Mouse (Mus musculus): Measurements from ENCODE around the gene Acot2. TPM values are rescaled to one million over a fixed set of nuclear protein-coding genes. Genes with fewer than 3 reads are reported as not detected.
"Not testable (repeated sequence)": the region's sequence is repeated elsewhere in the genome, so short reads cannot be mapped to it uniquely, and the experiment has no call there.

Gene Acot2
- total RNA-seq, 2 experiments from 2014 or later: 19.2 to 38.5 TPM

DNA sequence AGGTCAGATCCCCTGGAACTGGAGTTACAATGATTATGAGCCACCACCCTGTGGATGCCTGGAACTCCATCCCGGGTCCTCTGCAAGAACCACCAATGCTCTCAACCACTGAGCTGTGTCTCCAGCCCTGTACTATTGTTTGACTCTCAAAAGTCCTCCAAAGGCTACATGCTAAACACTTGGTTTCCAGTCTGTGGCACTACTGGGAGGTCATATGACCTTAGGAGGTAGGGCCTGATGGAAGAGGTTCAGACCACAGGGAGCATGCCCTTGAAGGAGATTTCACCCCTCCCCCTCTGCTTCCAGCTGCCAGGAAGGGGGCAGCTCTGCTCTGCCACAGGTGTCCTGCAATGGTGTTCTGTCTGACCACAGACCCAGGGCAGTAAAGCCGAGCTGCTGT, 45.6 kb downstream of the Acot2 start:
- DNase-seq (ENCODE audit: low spot score in 2 of 2): not testable (repeated sequence)

DNA sequence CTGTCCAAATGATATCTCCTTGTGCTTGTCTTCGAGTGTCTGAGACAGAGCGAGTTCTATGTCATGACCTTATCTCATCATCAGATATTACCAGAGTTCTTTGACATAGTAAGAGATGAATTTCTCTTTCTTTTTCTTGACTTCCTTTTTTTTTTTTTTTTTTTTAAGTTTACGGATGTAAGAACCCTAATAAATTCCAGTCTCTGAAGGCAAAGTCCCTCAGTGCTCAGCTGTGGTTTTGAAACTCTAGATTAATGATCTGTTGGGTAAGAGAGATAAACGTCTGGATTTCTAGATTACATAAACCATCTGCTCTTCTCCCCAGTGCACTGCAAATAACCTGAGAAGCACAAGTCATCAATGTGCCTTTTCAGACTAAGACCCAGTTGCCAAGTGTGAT, 46.4 kb downstream of the Acot2 start:
- DNase-seq (ENCODE audit: low spot score in 2 of 2): no peak

DNA sequence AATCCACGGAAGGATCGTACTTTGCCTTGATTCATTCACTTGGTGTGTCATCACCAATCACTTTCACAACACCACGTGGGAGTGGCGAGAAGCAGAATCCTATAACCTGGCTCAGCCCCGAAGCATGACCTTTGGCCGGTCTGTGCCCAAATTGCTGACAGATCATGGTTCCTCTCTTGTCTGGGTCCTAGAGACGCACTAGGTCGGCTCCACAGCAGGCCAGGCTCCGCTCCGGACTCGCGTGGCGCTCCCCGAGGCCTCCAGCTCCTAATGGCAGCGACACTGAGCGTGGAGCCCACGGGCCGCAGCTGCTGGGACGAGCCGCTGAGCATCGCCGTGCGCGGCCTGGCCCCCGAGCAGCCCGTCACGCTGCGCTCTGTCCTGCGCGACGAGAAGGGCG, 50.6 kb downstream of the Acot2 start, which contains the start of gene Acot4:
TSS of gene Acot4 (plus strand) at position 139 of the 400 bp plus-strand sequence.
- peak; percentile 26 to 31 for DNase-seq (ENCODE audit: low spot score in 2 of 2)

DNA sequence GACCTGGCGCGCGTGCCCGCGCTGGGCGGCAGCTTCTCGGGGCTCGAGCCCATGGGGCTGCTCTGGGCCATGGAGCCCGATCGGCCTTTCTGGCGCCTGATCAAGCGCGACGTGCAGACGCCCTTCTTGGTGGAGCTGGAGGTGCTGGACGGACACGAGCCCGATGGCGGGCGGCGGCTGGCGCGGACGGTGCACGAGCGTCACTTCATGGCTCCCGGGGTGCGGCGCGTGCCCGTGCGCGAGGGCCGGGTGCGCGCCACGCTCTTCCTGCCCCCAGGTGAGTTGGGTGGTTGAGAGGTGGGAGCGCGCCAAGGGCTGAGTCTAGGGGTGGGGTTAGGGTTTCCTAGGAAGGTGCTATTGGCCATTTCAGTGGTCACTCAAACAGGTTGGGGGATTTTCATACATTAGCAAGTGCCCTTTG, 51.0 kb downstream of the Acot2 start, which contains the start of gene Gm49366:
TSS of gene Gm49366 (plus strand) at position 245 of the 421 bp plus-strand sequence.
- peak in 1 of 2 experiments; percentile 17 for DNase-seq (ENCODE audit: low spot score in 2 of 2)

DNA sequence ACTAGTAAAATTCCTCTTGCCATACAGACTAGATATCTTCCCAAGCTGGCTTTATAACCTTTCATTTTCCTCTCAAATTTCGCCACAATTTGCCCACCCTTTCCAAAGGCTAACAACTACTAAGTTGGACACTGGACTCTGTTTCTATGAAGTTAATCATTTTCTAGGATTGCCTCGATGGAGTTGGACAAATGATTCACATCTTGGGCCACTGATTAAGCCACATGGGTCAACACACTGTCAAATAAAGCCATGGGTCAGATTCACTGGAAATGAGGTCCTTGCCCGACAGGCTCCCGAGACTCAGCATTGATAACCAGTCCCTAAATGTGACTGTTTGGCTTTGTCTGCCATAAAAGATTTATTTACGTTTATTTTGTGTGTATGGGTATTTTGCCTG, 54.6 kb downstream of the Acot2 start:
- DNase-seq (ENCODE audit: low spot score in 2 of 2): no peak

Other genes starting within 250 kb of the Acot2 start
- 1 to 10 TPM; 2.3 to 2.8 TPM for gene Papln, start 224.2 kb upstream of the Acot2 start, total RNA-seq (2021)
- gene Numb, start 65.9 kb upstream of the Acot2 start, total RNA-seq (2021): 10 to 100 TPM; 51.9 to 57.5 TPM
- gene Riox1, start 37.3 kb upstream of the Acot2 start, total RNA-seq (2021): 10 to 100 TPM; 15.2 to 16.4 TPM
- gene Heatr4, start 3.0 kb upstream of the Acot2 start, total RNA-seq (2021): not detected
- gene Acot1, start 21.6 kb downstream of the Acot2 start, total RNA-seq (2021): 10 to 100 TPM in 1 of 2 experiments, 1 to 10 TPM in 1; 8.5 to 12.6 TPM
- gene Acot4, start 50.5 kb downstream of the Acot2 start, total RNA-seq (2021): 1 to 10 TPM; 1.7 to 3.7 TPM
- not detected for gene Gm49366, start 51.1 kb downstream of the Acot2 start, total RNA-seq (2021)
- 1 to 10 TPM in 1 of 2 experiments, not detected in 1; 1.3 TPM for gene Acot3, start 64.3 kb downstream of the Acot2 start, total RNA-seq (2021)
- under 1 TPM; 0.22 to 0.46 TPM for gene Acot5, start 81.5 kb downstream of the Acot2 start, total RNA-seq (2021)
- 1 to 10 TPM; 3.4 to 5.4 TPM for gene Acot6, start 112.8 kb downstream of the Acot2 start, total RNA-seq (2021)
- gene Dnal1, start 126.5 kb downstream of the Acot2 start, total RNA-seq (2021): 10 to 100 TPM; 15.5 to 16.8 TPM
- gene Pnma1, start 160.6 kb downstream of the Acot2 start, total RNA-seq (2021): under 1 TPM; 0.26 to 0.36 TPM
- gene Elmsan1, start 231.0 kb downstream of the Acot2 start, total RNA-seq (2021): 10 to 100 TPM; 17.5 to 20.6 TPM